Mouse (Mus musculus) heart, adult 2 months (tissue): ENCODE data around the gene Ccdc105.

Experiments used
- CTCF ChIP-seq: fragments of 200-600 bp; IDR thresholded peaks from 2 replicates; pipeline ENCODE4 v1.8.1; 2022; ENCODE audit warnings: antibody characterized with exemption, mild to moderate bottlenecking, moderate library complexity
- EP300 ChIP-seq: fragments of 200-500 bp; IDR thresholded peaks from 2 replicates; pipeline ENCODE4 v1.6.1; 2011; ENCODE audit warnings: low read depth, low read length, control low read depth; ENCODE audit not compliant: insufficient read depth
- POLR2A ChIP-seq: fragments of 200-500 bp; IDR thresholded peaks from 2 replicates; pipeline ENCODE4 v1.6.1; 2011; ENCODE audit warnings: mild to moderate bottlenecking, low read depth, low read length, control low read depth; ENCODE audit not compliant: insufficient read depth

GRCm38 (mm10) chr10:78748161-78748560, 4.7 kb downstream of the Ccdc105 start:
- no peak for TF ChIP-seq CTCF
- TF ChIP-seq POLR2A, result no peak
- TF ChIP-seq EP300, result no peak
